Mouse (Mus musculus): ENCODE results near the gene Olfr1425. TPM values are rescaled to one million over a fixed set of nuclear protein-coding genes. Genes with fewer than 3 reads are reported as not detected.

The Olfr1425 gene
- total and polyA plus RNA-seq, 2 experiments from 2014 or later = not detected

DNA sequence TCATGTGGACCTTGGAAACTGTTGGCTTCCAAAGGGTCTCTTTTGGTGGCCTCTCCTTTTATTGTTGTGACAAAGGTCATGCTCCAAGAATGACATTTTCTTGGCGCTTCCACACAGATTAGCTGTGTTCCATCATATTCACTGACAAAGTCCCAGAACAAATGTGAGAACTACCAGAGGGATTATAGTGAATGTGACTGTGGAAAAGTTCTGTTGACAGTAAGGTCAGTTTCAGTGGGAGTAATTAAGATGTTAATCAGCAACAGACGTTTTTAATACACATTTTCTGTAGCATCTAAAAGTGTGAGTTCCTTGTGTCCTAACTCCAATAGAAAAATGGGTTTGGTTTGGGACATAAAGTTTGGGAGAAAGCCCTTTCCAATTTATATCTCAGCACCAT is 36.3 kb downstream of the Olfr1425 start, which contains the start of gene Olfr1423:
Gene Olfr1423 (minus strand): TSS at position 101 of the 400 bp plus-strand sequence.
- 62% methylated on average over 2 of the region's 2 CpGs for WGBS
- Histone ChIP-seq H3K4me2 (ENCODE audit: low read depth, low read length, poor library complexity, severe bottlenecking) (no peak within 1 kb of the TSS), H3K27me3 (ENCODE audit: insufficient read depth, low read length) (no peaks in the 10 kb centered on the region), H3K9ac (replicated peaks; ENCODE audit: low read length, poor library complexity, severe bottlenecking) (no peak within 1 kb of the TSS), H3K4me1 (ENCODE audit: insufficient read depth, low read length) (no peaks in the 10 kb centered on the region), H3K36me3 (ENCODE audit: insufficient read depth, low read length) (no peaks in the 10 kb centered on the region), H3K4me3 (ENCODE audit: low read depth, low read length) (no peak within 1 kb of the TSS), H3K27ac (ENCODE audit: low read depth, low read length) (no peak within 1 kb of the TSS), H3K9me3 (ENCODE audit: low read length) (no peaks in the 10 kb centered on the region)
- ATAC-seq (ENCODE audit: low FRiP score) (no peak), DNase-seq (ENCODE audit: low spot score) (no peak)
- TF ChIP-seq CTCF (IDR thresholded peaks at IDR 0.05) = no peak

DNA sequence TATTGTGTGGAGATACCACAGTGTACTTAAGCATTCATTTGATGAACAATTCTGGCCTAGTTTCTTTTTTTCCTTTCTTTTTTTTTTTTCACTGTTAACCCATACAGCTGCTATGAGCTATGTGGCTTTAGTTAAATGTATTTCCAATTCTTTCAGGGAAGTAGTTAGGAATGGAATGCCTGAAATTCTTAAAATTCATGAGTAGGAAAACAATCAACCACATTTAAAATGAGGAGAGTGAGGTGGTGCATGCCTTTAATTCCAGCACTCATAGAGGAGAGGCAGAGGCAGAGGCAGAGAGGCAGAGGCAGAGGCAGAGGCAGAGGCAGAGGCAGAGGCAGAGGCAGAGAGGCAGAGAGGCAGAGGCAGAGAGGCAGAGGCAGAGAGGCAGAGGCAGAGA is 39.8 kb downstream of the Olfr1425 start:
- H3K9ac ChIP-seq (replicated peaks; ENCODE audit: low read length, poor library complexity, severe bottlenecking) = no peak overlapping the region
- TF ChIP-seq CTCF (IDR thresholded peaks at IDR 0.05) = no peak
- no peak overlapping the region for H3K27ac ChIP-seq (ENCODE audit: low read depth, low read length)
- H3K9me3 ChIP-seq (ENCODE audit: low read length) = no peaks in the 10 kb centered on the region
- no peak overlapping the region for H3K4me2 ChIP-seq (ENCODE audit: low read depth, low read length, poor library complexity, severe bottlenecking)
- H3K27me3 ChIP-seq (ENCODE audit: insufficient read depth, low read length) = no peaks in the 10 kb centered on the region
- no peaks in the 10 kb centered on the region for H3K36me3 ChIP-seq (ENCODE audit: insufficient read depth, low read length)
- no peak overlapping the region for H3K4me3 ChIP-seq (ENCODE audit: low read depth, low read length)
- no peak for DNase-seq (ENCODE audit: low spot score)
- no peak for ATAC-seq (ENCODE audit: low FRiP score)
- H3K4me1 ChIP-seq (ENCODE audit: insufficient read depth, low read length) = no peaks in the 10 kb centered on the region

DNA sequence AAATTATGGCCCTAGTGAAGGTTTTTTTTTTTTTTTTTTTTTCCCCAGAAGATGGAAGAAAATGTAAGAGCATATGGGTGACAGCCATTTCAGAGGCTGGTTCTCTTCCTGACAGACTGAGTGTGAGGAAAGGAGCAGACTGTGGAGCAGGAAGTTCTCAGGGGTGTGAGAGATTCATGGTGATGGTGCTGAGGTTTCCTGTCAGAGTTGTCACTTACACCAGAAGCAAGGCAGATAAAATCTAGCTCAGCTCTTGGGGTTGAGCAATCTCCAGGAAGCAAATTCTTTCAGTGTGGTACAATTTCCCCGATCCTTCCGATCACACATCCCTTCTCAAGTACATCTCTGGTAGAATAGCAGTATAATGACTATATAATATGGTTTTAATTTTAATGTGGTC is 50.9 kb downstream of the Olfr1425 start:
- Histone ChIP-seq H3K9ac (replicated peaks; ENCODE audit: low read length, poor library complexity, severe bottlenecking) (no peak overlapping the region), H3K27me3 (ENCODE audit: insufficient read depth, low read length) (no peaks in the 10 kb centered on the region), H3K27ac (ENCODE audit: low read depth, low read length) (no peak overlapping the region), H3K4me2 (ENCODE audit: low read depth, low read length, poor library complexity, severe bottlenecking) (no peak overlapping the region), H3K4me1 (ENCODE audit: insufficient read depth, low read length) (no peaks in the 10 kb centered on the region), H3K4me3 (ENCODE audit: low read depth, low read length) (no peak overlapping the region), H3K36me3 (ENCODE audit: insufficient read depth, low read length) (no peaks in the 10 kb centered on the region), H3K9me3 (ENCODE audit: low read length) (no peaks in the 10 kb centered on the region)
- TF ChIP-seq CTCF (IDR thresholded peaks at IDR 0.05) = no peak
- ATAC-seq (ENCODE audit: low FRiP score) = no peak
- WGBS = 77% methylated on average over 2 of the region's 2 CpGs
- no peak for DNase-seq (ENCODE audit: low spot score)

DNA sequence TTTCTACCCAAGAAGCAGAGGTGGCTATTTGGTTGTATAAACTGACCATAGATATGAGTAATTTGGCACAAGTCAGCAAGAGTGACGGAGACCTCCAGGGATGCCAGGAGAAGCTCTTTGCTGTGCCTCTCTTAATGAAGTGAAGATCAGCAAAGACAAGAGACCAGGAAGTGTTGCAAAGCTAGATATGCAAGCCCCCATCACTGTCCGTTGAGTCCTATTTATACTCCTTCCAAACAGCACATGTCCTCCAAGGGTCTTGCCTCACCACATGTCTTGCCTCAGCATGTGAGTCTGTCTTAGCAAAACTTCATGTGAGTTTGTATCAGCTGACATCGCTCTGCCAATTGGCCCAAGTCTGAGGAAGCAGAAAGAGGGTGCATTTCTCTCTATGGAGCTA is 52.2 kb downstream of the Olfr1425 start:
- H3K36me3 ChIP-seq (ENCODE audit: insufficient read depth, low read length) = no peaks in the 10 kb centered on the region
- no peaks in the 10 kb centered on the region for H3K9me3 ChIP-seq (ENCODE audit: low read length)
- DNase-seq (ENCODE audit: low spot score) (no peak), ATAC-seq (ENCODE audit: low FRiP score) (no peak)
- no peak overlapping the region for H3K4me2 ChIP-seq (ENCODE audit: low read depth, low read length, poor library complexity, severe bottlenecking)
- H3K27me3 ChIP-seq (ENCODE audit: insufficient read depth, low read length) = no peaks in the 10 kb centered on the region
- H3K27ac ChIP-seq (ENCODE audit: low read depth, low read length) = no peak overlapping the region
- H3K4me3 ChIP-seq (ENCODE audit: low read depth, low read length) = no peak overlapping the region
- no peaks in the 10 kb centered on the region for H3K4me1 ChIP-seq (ENCODE audit: insufficient read depth, low read length)
- no peak overlapping the region for H3K9ac ChIP-seq (replicated peaks; ENCODE audit: low read length, poor library complexity, severe bottlenecking)
- TF ChIP-seq CTCF (IDR thresholded peaks at IDR 0.05) = no peak
- WGBS = 89% methylated on average over 3 of the region's 3 CpGs

DNA sequence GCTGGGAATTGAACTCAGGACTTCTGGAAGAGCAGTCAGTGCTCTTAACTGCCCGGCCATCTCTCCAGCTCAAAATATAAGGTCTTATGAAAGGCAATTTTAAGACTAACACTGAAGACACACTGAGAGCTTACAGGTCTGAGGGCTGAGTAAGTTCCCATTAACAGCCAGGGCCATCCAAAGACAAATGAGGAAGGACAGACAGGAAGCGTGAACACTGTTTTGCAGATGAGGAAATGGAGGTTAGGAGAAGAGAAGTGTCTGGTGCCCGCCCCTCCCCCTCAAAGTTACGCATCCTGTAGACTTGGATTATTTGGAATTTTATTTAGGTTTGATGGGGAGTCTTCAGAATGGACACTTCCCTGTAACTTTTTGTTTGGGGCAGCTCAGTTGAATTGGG is 53.4 kb downstream of the Olfr1425 start:
- H3K36me3 ChIP-seq (ENCODE audit: insufficient read depth, low read length) = no peaks in the 10 kb centered on the region
- no peaks in the 10 kb centered on the region for H3K9me3 ChIP-seq (ENCODE audit: low read length)
- H3K27me3 ChIP-seq (ENCODE audit: insufficient read depth, low read length) = no peaks in the 10 kb centered on the region
- no peak overlapping the region for H3K27ac ChIP-seq (ENCODE audit: low read depth, low read length)
- no peak for ATAC-seq (ENCODE audit: low FRiP score)
- H3K9ac ChIP-seq (replicated peaks; ENCODE audit: low read length, poor library complexity, severe bottlenecking) = no peak overlapping the region
- WGBS = 93% methylated on average over 4 of the region's 4 CpGs
- H3K4me3 ChIP-seq (ENCODE audit: low read depth, low read length) = no peak overlapping the region
- H3K4me2 ChIP-seq (ENCODE audit: low read depth, low read length, poor library complexity, severe bottlenecking) = no peak overlapping the region
- no peak for DNase-seq (ENCODE audit: low spot score)
- no peaks in the 10 kb centered on the region for H3K4me1 ChIP-seq (ENCODE audit: insufficient read depth, low read length)
- TF ChIP-seq CTCF (IDR thresholded peaks at IDR 0.05) = no peak

Other genes starting within 250 kb of the Olfr1425 start
- not detected in 2 replicates for gene Olfr1417, start 238.5 kb downstream of the Olfr1425 start, total RNA-seq (2014; rRNA removed)
- 0.16 and 0.18 TPM in 2 replicates for gene Olfr1417, start 238.5 kb downstream of the Olfr1425 start, polyA plus RNA-seq (2015; fragmentation: Nextera tagmentation; extraction: Ambion mirVana)
- not detected in 2 replicates for gene Olfr1418, start 216.7 kb downstream of the Olfr1425 start, total RNA-seq (2014; rRNA removed)
- gene Olfr1418, start 216.7 kb downstream of the Olfr1425 start, polyA plus RNA-seq (2015; fragmentation: Nextera tagmentation; extraction: Ambion mirVana) = not detected in 2 replicates
- gene Olfr1419, start 202.6 kb downstream of the Olfr1425 start, total RNA-seq (2014; rRNA removed) = 0.16 TPM in 1 of 2 replicates, not detected in the other
- not detected in 2 replicates for gene Olfr1419, start 202.6 kb downstream of the Olfr1425 start, polyA plus RNA-seq (2015; fragmentation: Nextera tagmentation; extraction: Ambion mirVana)
- gene Olfr1420, start 191.2 kb downstream of the Olfr1425 start, total RNA-seq (2014; rRNA removed) = not detected in 2 replicates
- gene Olfr1420, start 191.2 kb downstream of the Olfr1425 start, polyA plus RNA-seq (2015; fragmentation: Nextera tagmentation; extraction: Ambion mirVana) = 0.06 TPM in 1 of 2 replicates, not detected in the other
- 11.8 and 13.4 TPM in 2 replicates for gene Patl1, start 165.3 kb downstream of the Olfr1425 start, total RNA-seq (2014; rRNA removed)
- 10.7 and 11.9 TPM in 2 replicates for gene Patl1, start 165.3 kb downstream of the Olfr1425 start, polyA plus RNA-seq (2015; fragmentation: Nextera tagmentation; extraction: Ambion mirVana)
- 24.6 and 28.1 TPM in 2 replicates for gene Osbp, start 111.8 kb downstream of the Olfr1425 start, total RNA-seq (2014; rRNA removed)
- gene Osbp, start 111.8 kb downstream of the Olfr1425 start, polyA plus RNA-seq (2015; fragmentation: Nextera tagmentation; extraction: Ambion mirVana) = 2.8 TPM in 2 replicates
- not detected in 2 replicates for gene Olfr1423, start 36.4 kb downstream of the Olfr1425 start, total RNA-seq (2014; rRNA removed)
- gene Olfr1423, start 36.4 kb downstream of the Olfr1425 start, polyA plus RNA-seq (2015; fragmentation: Nextera tagmentation; extraction: Ambion mirVana) = not detected in 2 replicates
- not detected in 2 replicates for gene Olfr1424, start 15.0 kb downstream of the Olfr1425 start, total RNA-seq (2014; rRNA removed)
- gene Olfr1424, start 15.0 kb downstream of the Olfr1425 start, polyA plus RNA-seq (2015; fragmentation: Nextera tagmentation; extraction: Ambion mirVana) = not detected in 2 replicates
- not detected in 2 replicates for gene Olfr1426, start 14.3 kb upstream of the Olfr1425 start, total RNA-seq (2014; rRNA removed)
- not detected in 2 replicates for gene Olfr1426, start 14.3 kb upstream of the Olfr1425 start, polyA plus RNA-seq (2015; fragmentation: Nextera tagmentation; extraction: Ambion mirVana)
- not detected in 2 replicates for gene Olfr1427, start 25.6 kb upstream of the Olfr1425 start, total RNA-seq (2014; rRNA removed)
- gene Olfr1427, start 25.6 kb upstream of the Olfr1425 start, polyA plus RNA-seq (2015; fragmentation: Nextera tagmentation; extraction: Ambion mirVana) = not detected in 2 replicates
- not detected in 2 replicates for gene Olfr1428, start 38.2 kb upstream of the Olfr1425 start, total RNA-seq (2014; rRNA removed)
- gene Olfr1428, start 38.2 kb upstream of the Olfr1425 start, polyA plus RNA-seq (2015; fragmentation: Nextera tagmentation; extraction: Ambion mirVana) = not detected in 2 replicates
- gene Olfr76, start 45.5 kb upstream of the Olfr1425 start, total RNA-seq (2014; rRNA removed) = not detected in 2 replicates
- not detected in 2 replicates for gene Olfr76, start 45.5 kb upstream of the Olfr1425 start, polyA plus RNA-seq (2015; fragmentation: Nextera tagmentation; extraction: Ambion mirVana)
- not detected in 2 replicates for gene Olfr1555-ps1, start 92.4 kb upstream of the Olfr1425 start, total RNA-seq (2014; rRNA removed)
- not detected in 2 replicates for gene Olfr1555-ps1, start 92.4 kb upstream of the Olfr1425 start, polyA plus RNA-seq (2015; fragmentation: Nextera tagmentation; extraction: Ambion mirVana)
- not detected in 2 replicates for gene Olfr1431, start 122.9 kb upstream of the Olfr1425 start, total RNA-seq (2014; rRNA removed)
- not detected in 2 replicates for gene Olfr1431, start 122.9 kb upstream of the Olfr1425 start, polyA plus RNA-seq (2015; fragmentation: Nextera tagmentation; extraction: Ambion mirVana)
- gene Olfr1432, start 154.9 kb upstream of the Olfr1425 start, total RNA-seq (2014; rRNA removed) = not detected in 2 replicates
- not detected in 2 replicates for gene Olfr1432, start 154.9 kb upstream of the Olfr1425 start, polyA plus RNA-seq (2015; fragmentation: Nextera tagmentation; extraction: Ambion mirVana)
- not detected in 2 replicates for gene Olfr262, start 163.9 kb upstream of the Olfr1425 start, total RNA-seq (2014; rRNA removed)
- not detected in 2 replicates for gene Olfr262, start 163.9 kb upstream of the Olfr1425 start, polyA plus RNA-seq (2015; fragmentation: Nextera tagmentation; extraction: Ambion mirVana)
- not detected in 2 replicates for gene Olfr235, start 183.3 kb upstream of the Olfr1425 start, total RNA-seq (2014; rRNA removed)
- not detected in 2 replicates for gene Olfr235, start 183.3 kb upstream of the Olfr1425 start, polyA plus RNA-seq (2015; fragmentation: Nextera tagmentation; extraction: Ambion mirVana)
- not detected in 2 replicates for gene Olfr1434, start 202.1 kb upstream of the Olfr1425 start, total RNA-seq (2014; rRNA removed)
- not detected in 2 replicates for gene Olfr1434, start 202.1 kb upstream of the Olfr1425 start, polyA plus RNA-seq (2015; fragmentation: Nextera tagmentation; extraction: Ambion mirVana)
- gene Olfr1436, start 221.4 kb upstream of the Olfr1425 start, total RNA-seq (2014; rRNA removed) = not detected in 2 replicates
- not detected in 2 replicates for gene Olfr1436, start 221.4 kb upstream of the Olfr1425 start, polyA plus RNA-seq (2015; fragmentation: Nextera tagmentation; extraction: Ambion mirVana)
- not detected in 2 replicates for gene Olfr1437, start 247.4 kb upstream of the Olfr1425 start, total RNA-seq (2014; rRNA removed)
- not detected in 2 replicates for gene Olfr1437, start 247.4 kb upstream of the Olfr1425 start, polyA plus RNA-seq (2015; fragmentation: Nextera tagmentation; extraction: Ambion mirVana)